Mouse (Mus musculus) erythroblast, embryonic 14.5 days (primary cell): ENCODE measurements around the gene Gm19402.

ENCODE experiments used
- GATA1 ChIP-seq: IDR thresholded peaks from 2 replicates; pipeline ENCODE4 v1.6.1; 2012; ENCODE audit warnings: low read length, inconsistent platforms, mixed read lengths
- TAL1 ChIP-seq: IDR thresholded peaks from 3 replicates; pipeline ENCODE4 v1.6.1; 2012; ENCODE audit warnings: low read length, inconsistent platforms, mixed read lengths

- no peak for TF ChIP-seq GATA1
- TF ChIP-seq TAL1: no peak
Measured at GRCm38 (mm10) chr10:77645571-77645970, 45.0 kb downstream of the Gm19402 start.
